Mouse (Mus musculus): Measurements from ENCODE around the gene Noc2l. TPM values are rescaled to one million over a fixed set of nuclear protein-coding genes. Genes with fewer than 3 reads are reported as not detected.

The Noc2l gene
- polyA plus RNA-seq, 1 experiment from 2014 or later, result 70.2 TPM

GRCm38 (mm10) chr4:156197131-156197828 lies 38.5 kb upstream of the Noc2l start, which contains the start of gene Agrn:
Gene Agrn, minus strand, starts transcription at chr4:156197488.
- peak within 1 kb of the TSS; percentile 95 for H3K9ac ChIP-seq (replicated peaks; ENCODE audit: low read length)
- H3K27ac ChIP-seq (ENCODE audit: low read length), result peak within 1 kb of the TSS; percentile 95
- no peaks in the 10 kb centered on the region; the same call in 1 of the 2 replicates for H3K36me3 ChIP-seq (ENCODE audit: insufficient read depth, low read length)
- no peaks in the 10 kb centered on the region for H3K9me3 ChIP-seq (ENCODE audit: low read length)
- H3K4me1 ChIP-seq (ENCODE audit: insufficient read depth, low read length), result peaks cover 44% of the 10 kb centered on the region
- ATAC-seq (ENCODE audit: low FRiP score, low TSS enrichment), result peak; percentile 80
- H3K4me2 ChIP-seq (replicated peaks; ENCODE audit: low read depth, low read length), result peak within 1 kb of the TSS; percentile 95
- no peaks in the 10 kb centered on the region for H3K27me3 ChIP-seq (ENCODE audit: insufficient read depth, low read length)
- WGBS, result under 1% methylated on average over 48 of the region's 88 CpGs
- peak within 1 kb of the TSS; percentile 91 for H3K4me3 ChIP-seq (ENCODE audit: low read length)

DNA sequence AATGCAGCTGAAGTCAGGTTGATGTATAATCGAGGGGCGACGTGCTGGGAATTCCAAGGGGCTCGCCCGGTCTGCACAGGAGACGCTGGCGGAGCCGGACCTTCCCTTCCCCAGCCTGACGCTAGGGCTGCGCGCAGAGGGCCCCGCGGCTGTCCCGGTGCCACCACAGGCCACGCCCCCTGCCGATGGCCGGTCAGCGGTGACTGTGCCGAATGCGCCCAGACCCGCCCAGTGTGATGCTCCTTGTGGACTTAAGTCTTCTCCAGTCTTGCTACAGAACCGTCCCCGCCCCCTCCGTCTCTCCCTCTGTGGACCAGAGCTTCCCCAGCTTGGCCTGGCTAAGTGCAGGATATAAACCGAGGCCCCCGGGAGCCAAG lies 38.0 kb upstream of the Noc2l start:
- Histone ChIP-seq H3K4me1 (ENCODE audit: insufficient read depth, low read length) (peaks cover 44% of the 10 kb centered on the region), H3K36me3 (ENCODE audit: insufficient read depth, low read length) (no peaks in the 10 kb centered on the region; the same call in 1 of the 2 replicates), H3K9ac (replicated peaks; ENCODE audit: low read length) (peak overlapping the region; percentile 75), H3K27ac (ENCODE audit: low read length) (peak overlapping the region; percentile 95), H3K9me3 (ENCODE audit: low read length) (no peaks in the 10 kb centered on the region), H3K27me3 (ENCODE audit: insufficient read depth, low read length) (0 out of 2 replicates have a peak, but pooled peaks cover 4% of the 10 kb centered on the region), H3K4me2 (replicated peaks; ENCODE audit: low read depth, low read length) (peak overlapping the region; percentile 54), H3K4me3 (ENCODE audit: low read length) (peak overlapping the region; percentile 55)
- ATAC-seq (ENCODE audit: low FRiP score, low TSS enrichment), result peak; percentile 94
- under 1% methylated on average over 26 of the region's 26 CpGs for WGBS

DNA sequence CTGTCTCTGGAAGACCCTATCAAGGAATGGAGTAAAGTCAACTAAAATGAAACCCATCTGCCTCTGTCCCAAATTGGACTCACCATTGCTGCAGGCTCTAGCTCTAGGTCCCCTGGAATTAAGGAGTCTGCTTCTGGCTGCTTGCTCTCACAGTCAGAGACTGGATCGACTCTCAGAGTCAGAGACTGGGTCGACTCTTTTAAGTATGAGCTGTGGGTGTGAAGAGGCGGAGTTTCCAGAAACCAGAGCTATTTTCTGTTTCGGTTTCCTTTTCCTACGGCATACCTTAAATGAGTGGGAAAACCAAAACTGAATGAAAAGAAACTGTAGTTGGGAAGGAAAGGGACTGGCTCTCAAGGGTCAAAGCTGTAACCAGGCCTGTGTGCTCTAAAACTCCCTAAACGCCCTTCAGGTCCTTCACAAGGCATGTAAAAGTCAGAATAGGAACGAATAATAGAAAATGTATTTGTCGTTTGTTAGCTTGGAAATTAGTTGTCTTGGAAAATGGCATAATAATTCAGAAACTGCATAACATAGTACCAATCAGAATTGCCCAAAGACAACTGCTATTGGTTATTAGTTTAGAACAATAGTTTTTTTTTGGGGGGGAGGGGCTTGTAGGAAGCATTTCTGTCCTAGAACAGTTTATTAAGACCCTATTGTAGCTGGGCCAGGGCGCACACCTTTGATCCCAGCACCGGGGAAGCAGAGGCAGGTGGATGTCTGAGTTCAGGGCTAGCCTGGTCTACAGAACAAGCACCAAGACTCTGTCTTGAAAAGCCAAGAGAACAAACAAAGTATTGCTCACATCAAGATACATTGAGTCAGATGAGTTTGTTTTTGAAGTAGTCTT lies 35.0 kb upstream of the Noc2l start, which contains the start of gene Isg15:
Isg15 (minus strand) TSS at position 196 of the 853 bp plus-strand sequence.
- H3K4me3 ChIP-seq (ENCODE audit: low read length), result no peak within 1 kb of the TSS

GRCm38 (mm10) chr4:156202462-156202893 lies 33.3 kb upstream of the Noc2l start:
- Histone ChIP-seq H3K36me3 (ENCODE audit: insufficient read depth, low read length) (no peaks in the 10 kb centered on the region), H3K4me3 (ENCODE audit: low read length) (peak overlapping the region; percentile 70), H3K4me2 (replicated peaks; ENCODE audit: low read depth, low read length) (peak overlapping the region; percentile 96), H3K9me3 (ENCODE audit: low read length) (no peaks in the 10 kb centered on the region), H3K27me3 (ENCODE audit: insufficient read depth, low read length) (peaks cover 9% of the 10 kb centered on the region; the same call in 1 of the 2 replicates), H3K27ac (ENCODE audit: low read length) (peak overlapping the region; percentile 59), H3K9ac (replicated peaks; ENCODE audit: low read length) (peak overlapping the region; percentile 77), H3K4me1 (ENCODE audit: insufficient read depth, low read length) (peaks cover 21% of the 10 kb centered on the region)
- 39% methylated on average over 12 of the region's 12 CpGs for WGBS
- ATAC-seq (ENCODE audit: low FRiP score, low TSS enrichment), result no peak

More for the DNA sequence above, 35.0 kb upstream of the Noc2l start, which contains the start of gene Isg15:
- Histone ChIP-seq H3K27me3 (ENCODE audit: insufficient read depth, low read length) (peaks cover 9% of the 10 kb centered on the region; the same call in 1 of the 2 replicates), H3K9me3 (ENCODE audit: low read length) (no peaks in the 10 kb centered on the region), H3K4me1 (ENCODE audit: insufficient read depth, low read length) (peaks cover 27% of the 10 kb centered on the region), H3K4me2 (replicated peaks; ENCODE audit: low read depth, low read length) (0 out of 2 replicates have a peak within 1 kb of the TSS, but pooled peaks have one; percentile 19), H3K9ac (replicated peaks; ENCODE audit: low read length) (no peak within 1 kb of the TSS), H3K27ac (ENCODE audit: low read length) (no peak within 1 kb of the TSS; the same call in 1 of the 2 replicates), H3K36me3 (ENCODE audit: insufficient read depth, low read length) (no peaks in the 10 kb centered on the region)
- ATAC-seq (ENCODE audit: low FRiP score, low TSS enrichment), result no peak
- 57% methylated on average over 10 of the region's 10 CpGs for WGBS

DNA sequence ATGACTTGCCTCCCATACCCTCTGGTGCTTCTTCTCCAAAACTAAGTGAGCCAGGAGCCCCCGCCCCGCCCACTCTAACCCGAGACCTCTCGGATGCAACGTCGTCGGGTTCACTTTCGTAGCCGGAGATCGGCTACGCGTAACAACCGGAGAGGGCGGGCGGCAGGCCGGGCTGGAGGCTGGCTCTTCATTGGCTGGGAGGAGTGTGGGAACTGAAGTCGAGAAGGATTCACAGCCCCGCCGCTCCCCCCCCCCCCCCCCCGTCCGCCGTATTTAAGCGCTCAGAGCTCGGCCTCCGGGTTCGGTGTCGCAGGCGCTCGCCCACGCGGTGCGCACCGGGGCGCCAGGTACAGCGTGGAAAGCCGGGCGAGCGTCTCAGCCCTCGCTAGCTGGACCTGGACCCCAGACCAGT lies 32.8 kb upstream of the Noc2l start, which contains the start of gene AW011738:
AW011738 (plus strand) TSS at position 304 of the 412 bp plus-strand sequence.
- Histone ChIP-seq H3K9me3 (ENCODE audit: low read length) (no peaks in the 10 kb centered on the region), H3K4me2 (replicated peaks; ENCODE audit: low read depth, low read length) (peak within 1 kb of the TSS; percentile 96), H3K36me3 (ENCODE audit: insufficient read depth, low read length) (no peaks in the 10 kb centered on the region), H3K4me3 (ENCODE audit: low read length) (peak within 1 kb of the TSS; percentile 70), H3K27me3 (ENCODE audit: insufficient read depth, low read length) (peaks cover 9% of the 10 kb centered on the region; the same call in 1 of the 2 replicates), H3K9ac (replicated peaks; ENCODE audit: low read length) (peak within 1 kb of the TSS; percentile 77), H3K27ac (ENCODE audit: low read length) (peak within 1 kb of the TSS; percentile 68), H3K4me1 (ENCODE audit: insufficient read depth, low read length) (peaks cover 21% of the 10 kb centered on the region)
- ATAC-seq (ENCODE audit: low FRiP score, low TSS enrichment), result peak; percentile 80
- under 1% methylated on average over 30 of the region's 39 CpGs for WGBS

GRCm38 (mm10) chr4:156203413-156204131 lies 32.2 kb upstream of the Noc2l start:
- Histone ChIP-seq H3K9ac (replicated peaks; ENCODE audit: low read length) (peak overlapping the region; percentile 77), H3K27ac (ENCODE audit: low read length) (peak overlapping the region; percentile 68), H3K4me3 (ENCODE audit: low read length) (peak overlapping the region; percentile 70), H3K4me1 (ENCODE audit: insufficient read depth, low read length) (peaks cover 18% of the 10 kb centered on the region), H3K4me2 (replicated peaks; ENCODE audit: low read depth, low read length) (peak overlapping the region; percentile 96), H3K36me3 (ENCODE audit: insufficient read depth, low read length) (no peaks in the 10 kb centered on the region; the same call in 1 of the 2 replicates), H3K9me3 (ENCODE audit: low read length) (peaks cover 1% of the 10 kb centered on the region; the same call in 1 of the 2 replicates), H3K27me3 (ENCODE audit: insufficient read depth, low read length) (peaks cover 9% of the 10 kb centered on the region; the same call in 1 of the 2 replicates)
- WGBS, result under 1% methylated on average over 49 of the region's 49 CpGs
- peak; percentile 49 for ATAC-seq (ENCODE audit: low FRiP score, low TSS enrichment)

DNA sequence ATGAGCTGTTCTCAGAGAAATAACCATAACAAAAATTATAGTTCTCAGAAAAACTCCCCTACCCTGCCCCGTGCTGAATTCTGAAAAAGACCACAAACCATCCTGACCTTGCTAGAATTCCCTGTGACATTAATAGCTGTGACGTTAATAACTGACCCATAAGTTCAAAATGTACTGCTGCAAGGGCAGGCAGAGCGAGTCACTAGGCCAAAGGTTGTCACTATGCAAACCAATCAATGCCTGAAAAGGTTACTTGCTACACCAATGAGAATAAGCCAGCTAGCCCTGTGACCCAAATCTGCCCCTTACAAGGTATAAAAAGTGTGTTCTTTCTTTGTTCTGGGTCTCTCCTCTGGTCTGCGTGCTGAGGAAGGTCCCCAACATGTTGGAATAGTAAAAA lies 26.9 kb upstream of the Noc2l start:
- ATAC-seq (ENCODE audit: low FRiP score, low TSS enrichment), result no peak
- H3K27ac ChIP-seq (ENCODE audit: low read length), result no peak overlapping the region
- peaks cover 4% of the 10 kb centered on the region; the same call in 1 of the 2 replicates for H3K9me3 ChIP-seq (ENCODE audit: low read length)
- WGBS, result 85% methylated on average over 4 of the region's 4 CpGs
- no peak overlapping the region for H3K4me2 ChIP-seq (replicated peaks; ENCODE audit: low read depth, low read length)
- H3K36me3 ChIP-seq (ENCODE audit: insufficient read depth, low read length), result no peaks in the 10 kb centered on the region; the same call in 1 of the 2 replicates
- no peak overlapping the region for H3K9ac ChIP-seq (replicated peaks; ENCODE audit: low read length)
- peaks cover 11% of the 10 kb centered on the region for H3K4me1 ChIP-seq (ENCODE audit: insufficient read depth, low read length)
- peaks cover 5% of the 10 kb centered on the region; the same call in 1 of the 2 replicates for H3K27me3 ChIP-seq (ENCODE audit: insufficient read depth, low read length)
- H3K4me3 ChIP-seq (ENCODE audit: low read length), result no peak overlapping the region

DNA sequence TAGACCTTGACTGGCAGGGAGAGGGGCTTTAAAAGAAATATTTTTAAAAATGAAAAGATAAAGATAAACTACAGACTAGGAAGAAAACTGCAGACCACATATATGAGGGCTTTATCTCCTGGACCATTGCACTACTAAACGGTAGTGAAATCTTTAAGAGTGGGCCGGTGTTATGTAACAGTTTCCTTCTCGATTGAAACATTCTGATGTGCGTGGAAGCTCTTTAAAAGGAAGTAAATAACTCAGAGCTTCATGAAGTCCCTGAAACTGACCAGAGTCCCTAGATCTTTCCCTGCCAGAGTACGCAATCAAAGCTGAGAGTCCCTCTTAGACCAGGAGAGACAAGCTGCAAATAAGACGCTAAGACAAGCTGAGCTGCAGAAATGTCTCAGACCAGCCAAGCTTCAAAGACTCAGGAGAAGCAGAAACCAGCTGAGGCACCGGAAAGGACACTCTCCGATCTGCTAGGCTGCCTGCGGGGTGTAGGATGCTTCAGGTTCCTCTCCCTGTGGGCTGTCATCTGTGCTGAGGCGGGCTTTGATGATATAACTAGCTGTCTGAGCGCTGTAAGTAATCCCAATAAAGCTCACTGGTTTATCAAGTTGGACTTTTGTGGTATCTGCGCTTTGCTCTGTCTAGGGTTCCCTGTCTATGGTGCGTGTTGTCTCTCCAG lies 25.7 kb upstream of the Noc2l start:
- H3K9me3 ChIP-seq (ENCODE audit: low read length), result peaks cover 4% of the 10 kb centered on the region; the same call in 1 of the 2 replicates
- no peak for ATAC-seq (ENCODE audit: low FRiP score, low TSS enrichment)

More for the DNA sequence above, 25.7 kb upstream of the Noc2l start:
- Histone ChIP-seq H3K36me3 (ENCODE audit: insufficient read depth, low read length) (no peaks in the 10 kb centered on the region; the same call in 1 of the 2 replicates), H3K4me2 (replicated peaks; ENCODE audit: low read depth, low read length) (no peak overlapping the region), H3K27me3 (ENCODE audit: insufficient read depth, low read length) (0 out of 2 replicates have a peak, but pooled peaks cover 2% of the 10 kb centered on the region), H3K4me1 (ENCODE audit: insufficient read depth, low read length) (no peaks in the 10 kb centered on the region), H3K27ac (ENCODE audit: low read length) (no peak overlapping the region), H3K9ac (replicated peaks; ENCODE audit: low read length) (no peak overlapping the region), H3K4me3 (ENCODE audit: low read length) (no peak overlapping the region)
- 68% methylated on average over 13 of the region's 13 CpGs for WGBS

Data from kidney, embryonic 16.5 days (tissue).